Mouse (Mus musculus): ENCODE results near the gene AI597479.

- TF ChIP-seq CTCF (IDR thresholded peaks at IDR 0.05; ENCODE audit: low read depth, low read length) (no peak), TAL1 (conservative IDR thresholded peaks at IDR 0.05; ENCODE audit: low read depth, low read length) (no peak), GATA1 (IDR thresholded peaks at IDR 0.05; ENCODE audit: borderline replicate concordance, low read length) (no peak)
These were observed 65.2 kb downstream of the AI597479 start for GRCm38 (mm10) chr1:43163467-43164418.

All from G1E (cell line).